Mouse (Mus musculus): Measurements from ENCODE around the gene Arid4a. TPM values are rescaled to one million over a fixed set of nuclear protein-coding genes. Genes with fewer than 3 reads are reported as not detected.

Arid4a gene
- total RNA-seq (2021): 10 to 100 TPM; 14.6 to 15.0 TPM
- long read RNA-seq, experiment 1, full-length matches to known transcripts: 3 of 11 reads
- long read RNA-seq, experiment 1, partial matches to known transcripts: 4 of 11 reads
- long read RNA-seq, experiment 1, other reads (novel, unspliced or antisense): 4 of 11 reads
- long read RNA-seq, experiment 2, full-length matches to known transcripts: 2 of 7 reads
- long read RNA-seq, experiment 2, partial matches to known transcripts: 3 of 7 reads
- long read RNA-seq, experiment 2, other reads (novel, unspliced or antisense): 2 of 7 reads

GRCm38 (mm10) chr12:71015363-71016210 lies at the start of gene Arid4a:
Gene Arid4a, plus strand, starts transcription at chr12:71015990.
- DNase-seq (ENCODE audit: low spot score in 2 of 2): peak; percentile 87 to 94

GRCm38 (mm10) chr12:70967581-70967980 lies 48.2 kb upstream of the Arid4a start:
- no peak for DNase-seq (ENCODE audit: low spot score in 2 of 2)

- DNase-seq (ENCODE audit: low spot score in 2 of 2): peak; percentile 66 to 79
Observed at GRCm38 (mm10) chr12:70968141-70968790, 47.5 kb upstream of the Arid4a start.

- DNase-seq (ENCODE audit: low spot score in 2 of 2): peak; percentile 71 to 79
Observed at GRCm38 (mm10) chr12:70968791-70969307, 46.9 kb upstream of the Arid4a start.

- DNase-seq (ENCODE audit: low spot score in 2 of 2): peak in 1 of 2 experiments; percentile 41
Observed at GRCm38 (mm10) chr12:70969485-70970184, 46.2 kb upstream of the Arid4a start.

GRCm38 (mm10) chr12:70973831-70974230 lies 42.0 kb upstream of the Arid4a start:
- DNase-seq (ENCODE audit: low spot score in 2 of 2): no peak

GRCm38 (mm10) chr12:70974441-70975266 lies 41.1 kb upstream of the Arid4a start, which contains the start of gene Psma3:
Gene Psma3, plus strand, starts transcription at chr12:70974621.
- peak; percentile 72 to 88 for DNase-seq (ENCODE audit: low spot score in 2 of 2)

- no peak for DNase-seq (ENCODE audit: low spot score in 2 of 2)
Observed at GRCm38 (mm10) chr12:70975406-70975805, 40.4 kb upstream of the Arid4a start.

GRCm38 (mm10) chr12:70975891-70976290 lies 39.9 kb upstream of the Arid4a start:
- DNase-seq (ENCODE audit: low spot score in 2 of 2): no peak

GRCm38 (mm10) chr12:70978345-70978744 lies 37.4 kb upstream of the Arid4a start:
- no peak for DNase-seq (ENCODE audit: low spot score in 2 of 2)

GRCm38 (mm10) chr12:70984855-70985550 lies 30.8 kb upstream of the Arid4a start:
- no peak for DNase-seq (ENCODE audit: low spot score in 2 of 2)

GRCm38 (mm10) chr12:70997225-70997624 lies 18.6 kb upstream of the Arid4a start:
- no peak for DNase-seq (ENCODE audit: low spot score in 2 of 2)

- DNase-seq (ENCODE audit: low spot score in 2 of 2): peak in 1 of 2 experiments; percentile 41
Observed at GRCm38 (mm10) chr12:70999423-70999903, 16.3 kb upstream of the Arid4a start.

- DNase-seq (ENCODE audit: low spot score in 2 of 2): no peak
Observed at GRCm38 (mm10) chr12:71000344-71000743, 15.4 kb upstream of the Arid4a start.

GRCm38 (mm10) chr12:71001456-71001855 lies 14.3 kb upstream of the Arid4a start:
- DNase-seq (ENCODE audit: low spot score in 2 of 2): no peak

- DNase-seq (ENCODE audit: low spot score in 2 of 2): no peak
Observed at GRCm38 (mm10) chr12:71003760-71004426, 11.9 kb upstream of the Arid4a start.

GRCm38 (mm10) chr12:71006141-71006540 lies 9.6 kb upstream of the Arid4a start:
- no peak for DNase-seq (ENCODE audit: low spot score in 2 of 2)

GRCm38 (mm10) chr12:71006901-71007300 lies 8.9 kb upstream of the Arid4a start:
- no peak for DNase-seq (ENCODE audit: low spot score in 2 of 2)

GRCm38 (mm10) chr12:71009769-71010168 lies 6.0 kb upstream of the Arid4a start:
- peak in 1 of 2 experiments; percentile 26 for DNase-seq (ENCODE audit: low spot score in 2 of 2)
